Mouse (Mus musculus) cerebellum, adult 2 months (tissue): ENCODE measurements around the gene Gucy2c. TPM values are rescaled to one million over a fixed set of nuclear protein-coding genes. Genes with fewer than 3 reads are reported as not detected.
A peak's percentile ranks its signal among the peaks of the same experiment; 100 is the strongest.

ENCODE experiments used
- DNase-seq, 2 experiments: peaks; one replicate each; pipeline ENCODE4 v3.0.0; 2021
- H3K27ac ChIP-seq: fragments of 200-500 bp; 2 replicates; pipeline ENCODE4 v1.5.1; 2012; ENCODE audit warnings: low read length, control low read depth, inconsistent platforms; ENCODE audit not compliant: insufficient read depth
- H3K27me3 ChIP-seq: fragments of 200-500 bp; 2 replicates; pipeline ENCODE4 v1.6.1; 2012; ENCODE audit warnings: inconsistent platforms, mild to moderate bottlenecking, low read length, moderate library complexity; ENCODE audit not compliant: control insufficient read depth, insufficient read depth
- H3K4me1 ChIP-seq: fragments of 200-500 bp; 2 replicates; pipeline ENCODE4 v1.6.1; 2011; ENCODE audit warnings: low read length; ENCODE audit not compliant: control insufficient read depth, insufficient read depth
- H3K4me3 ChIP-seq: fragments of 200-500 bp; replicated peaks from 2 replicates; pipeline ENCODE3; 2011; ENCODE audit warnings: mild to moderate bottlenecking, low read depth, low read length, control low read depth; ENCODE audit not compliant: insufficient read depth
- CTCF ChIP-seq: fragments of 200-500 bp; IDR thresholded peaks from 2 replicates; pipeline ENCODE4 v1.5.1; 2011; ENCODE audit warnings: low read depth, mild to moderate bottlenecking, control low read depth, low read length, moderate library complexity, borderline replicate concordance; ENCODE audit not compliant: insufficient read depth
- POLR2A ChIP-seq: fragments of 200-500 bp; IDR thresholded peaks from 2 replicates; pipeline ENCODE4 v1.6.1; 2011; ENCODE audit warnings: low read length, control low read depth, borderline replicate concordance; ENCODE audit not compliant: insufficient read depth
- WGBS: fragments of 180-500 bp; shearing (Covaris S2); methylation state at CpG from one replicate; pipeline ENCODE4 v1.1.7; 2018; 5-methylcytosine and 5-hydroxymethylcytosine counted together
- polyA plus RNA-seq: library from polyadenylated mRNA; depleted of rRNA; stranded (reverse); fragments of >200 nt; gene quantifications from 2 replicates; pipeline ENCODE4 v1.2.3, GENCODE M21; 2012

Gucy2c gene
- polyA plus RNA-seq, 1 experiment, result 0.10 TPM

GRCm38 (mm10) chr6:136721925-136722324, 59.6 kb downstream of the Gucy2c start:
- H3K4me1 ChIP-seq, result no peaks in the 10 kb centered on the region
- TF ChIP-seq CTCF (peak; percentile 85), POLR2A (no peak)
- DNase-seq, result peak; percentile 43 to 62
- no peaks in the 10 kb centered on the region for H3K27me3 ChIP-seq
- H3K4me3 ChIP-seq, result no peak overlapping the region
- H3K27ac ChIP-seq, result no peak overlapping the region
- 61% methylated on average over 6 of the region's 6 CpGs for WGBS

- 56% methylated on average over 15 of the region's 15 CpGs for WGBS
Observed at GRCm38 (mm10) chr6:136720436-136720835, 61.1 kb downstream of the Gucy2c start.

GRCm38 (mm10) chr6:136715881-136716431, 65.6 kb downstream of the Gucy2c start:
- DNase-seq, result no peak
- Histone ChIP-seq H3K4me3 (no peak overlapping the region), H3K27me3 (no peaks in the 10 kb centered on the region), H3K4me1 (no peaks in the 10 kb centered on the region), H3K27ac (no peak overlapping the region)
- 79% methylated on average over 11 of the region's 11 CpGs for WGBS
- TF ChIP-seq CTCF (no peak), POLR2A (no peak)

More at GRCm38 (mm10) chr6:136720436-136720835, 61.1 kb downstream of the Gucy2c start:
- H3K4me3 ChIP-seq, result no peak overlapping the region
- DNase-seq, result peak in 1 of 2 experiments; percentile 4
- no peak for TF ChIP-seq POLR2A
- no peak for TF ChIP-seq CTCF
- H3K27ac ChIP-seq, result no peak overlapping the region
- H3K27me3 ChIP-seq, result no peaks in the 10 kb centered on the region
- H3K4me1 ChIP-seq, result no peaks in the 10 kb centered on the region

- no peak overlapping the region for H3K27ac ChIP-seq
- no peak for DNase-seq
- no peak overlapping the region for H3K4me3 ChIP-seq
- TF ChIP-seq POLR2A (no peak), CTCF (no peak)
- no peaks in the 10 kb centered on the region for H3K27me3 ChIP-seq
- no peaks in the 10 kb centered on the region for H3K4me1 ChIP-seq
- 80% methylated on average over 3 of the region's 3 CpGs for WGBS
Observed at GRCm38 (mm10) chr6:136714097-136714496, 67.5 kb downstream of the Gucy2c start.

- no peak for DNase-seq
- Histone ChIP-seq H3K27me3 (no peaks in the 10 kb centered on the region), H3K4me3 (no peak overlapping the region), H3K4me1 (no peaks in the 10 kb centered on the region), H3K27ac (no peak overlapping the region)
- 85% methylated on average over 5 of the region's 5 CpGs for WGBS
- TF ChIP-seq CTCF (no peak), POLR2A (no peak)
Observed at GRCm38 (mm10) chr6:136710408-136710807, 71.2 kb downstream of the Gucy2c start.

GRCm38 (mm10) chr6:136708597-136708996, 73.0 kb downstream of the Gucy2c start:
- no peak for DNase-seq
- 96% methylated on average over 6 of the region's 6 CpGs for WGBS
- no peak for TF ChIP-seq CTCF
- no peak for TF ChIP-seq POLR2A
- H3K27me3 ChIP-seq, result no peaks in the 10 kb centered on the region
- H3K27ac ChIP-seq, result no peak overlapping the region
- no peak overlapping the region for H3K4me3 ChIP-seq
- no peaks in the 10 kb centered on the region for H3K4me1 ChIP-seq

- Histone ChIP-seq H3K4me1 (no peaks in the 10 kb centered on the region), H3K4me3 (no peak overlapping the region), H3K27me3 (no peaks in the 10 kb centered on the region), H3K27ac (no peak overlapping the region)
- 81% methylated on average over 3 of the region's 3 CpGs for WGBS
- TF ChIP-seq CTCF, result no peak
- no peak for TF ChIP-seq POLR2A
- DNase-seq, result no peak
Observed at GRCm38 (mm10) chr6:136701878-136702277, 79.7 kb downstream of the Gucy2c start.

GRCm38 (mm10) chr6:136701185-136701584, 80.4 kb downstream of the Gucy2c start:
- no peak overlapping the region for H3K4me3 ChIP-seq
- 94% methylated on average over 5 of the region's 5 CpGs for WGBS
- H3K27ac ChIP-seq, result no peak overlapping the region
- no peaks in the 10 kb centered on the region for H3K4me1 ChIP-seq
- TF ChIP-seq POLR2A (no peak), CTCF (no peak)
- DNase-seq, result no peak
- no peaks in the 10 kb centered on the region for H3K27me3 ChIP-seq

GRCm38 (mm10) chr6:136691314-136691713, 90.3 kb downstream of the Gucy2c start:
- no peaks in the 10 kb centered on the region for H3K27me3 ChIP-seq
- DNase-seq, result no peak
- H3K27ac ChIP-seq, result no peak overlapping the region
- no peak overlapping the region for H3K4me3 ChIP-seq
- H3K4me1 ChIP-seq, result no peaks in the 10 kb centered on the region
- TF ChIP-seq POLR2A (no peak), CTCF (no peak)
- 87% methylated on average over 6 of the region's 6 CpGs for WGBS
